Mouse (Mus musculus) T-cell, adult 66 days (primary cell): ENCODE measurements around the gene Cd276. TPM values are rescaled to one million over a fixed set of nuclear protein-coding genes. Genes with fewer than 3 reads are reported as not detected.

Source experiments
- total RNA-seq, 2 experiments: library from RNA; stranded (reverse); gene quantifications; 3 replicates in 1 of 2; 4 replicates in 1 of 2; pipeline ENCODE4 v1.2.4; 2023

Cd276 gene
- total RNA-seq = not detected

DNA sequence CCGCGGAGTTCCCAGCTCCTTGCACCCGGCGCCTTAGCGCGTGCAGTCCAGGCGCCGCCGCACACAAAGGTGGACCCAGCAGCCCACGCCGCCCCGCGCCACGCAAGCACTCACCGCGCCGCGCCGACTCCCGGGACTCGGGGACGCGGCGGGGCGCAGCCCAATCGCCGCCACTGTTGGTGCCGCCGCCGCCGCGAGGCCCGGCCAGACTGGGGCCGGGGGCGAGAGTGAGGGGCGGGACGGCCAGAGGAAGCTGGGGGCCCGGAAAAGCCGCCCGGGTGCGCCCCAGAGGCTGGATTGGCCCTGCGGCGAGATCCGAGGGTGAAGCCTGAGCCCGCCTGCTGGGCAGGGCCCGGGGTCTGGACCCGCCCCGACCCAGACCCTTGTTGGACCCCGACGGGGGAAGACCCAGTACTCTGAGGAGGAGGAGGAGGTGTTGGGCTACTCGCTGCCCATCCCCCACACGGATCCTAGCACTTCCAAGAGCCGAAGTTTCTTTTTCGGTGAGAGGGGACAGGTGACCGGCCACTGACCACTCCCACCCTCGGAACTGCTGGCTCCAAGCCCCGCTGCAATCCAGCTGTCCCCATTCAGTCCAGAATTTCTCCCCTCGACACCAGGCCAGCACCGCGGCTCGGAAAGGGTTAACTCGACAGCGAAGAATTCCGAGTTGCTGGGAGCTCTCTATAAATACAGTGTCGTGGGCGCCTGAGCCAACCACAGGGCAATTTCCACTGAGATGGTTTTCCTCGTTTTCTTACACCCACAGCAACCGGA is at the start of gene Cd276:
TSS of gene Cd276 (minus strand) at position 530 of the 777 bp plus-strand sequence.

GRCm38 (mm10) chr9:58581958-58582540 is 26.8 kb upstream of the Cd276 start, which contains the start of gene Nptn:
TSS of gene Nptn (plus strand) at chr9:58582240.

GRCm38 (mm10) chr9:58487851-58488801 is 67.1 kb downstream of the Cd276 start, which contains the start of gene Insyn1:
TSS of gene Insyn1 (plus strand) at chr9:58488603.

Other genes with a start within 250 kb of the Cd276 start
- gene Loxl1, start 242.3 kb downstream of the Cd276 start, total RNA-seq = not detected
- gene Tbc1d21, start 185.0 kb downstream of the Cd276 start, total RNA-seq = not detected
- gene Insyn1, start 66.8 kb downstream of the Cd276 start, total RNA-seq = not detected
- gene Nptn, start 26.8 kb upstream of the Cd276 start, total RNA-seq = 100 to 1,000 TPM; 113 to 137 TPM
- gene Rec114, start 188.5 kb upstream of the Cd276 start, total RNA-seq = not detected